Mouse (Mus musculus): ENCODE results near the gene Sall4.
"Not testable (repeated sequence)": the region's sequence is repeated elsewhere in the genome, so short reads cannot be mapped to it uniquely, and the experiment has no call there.

Gene Sall4

DNA sequence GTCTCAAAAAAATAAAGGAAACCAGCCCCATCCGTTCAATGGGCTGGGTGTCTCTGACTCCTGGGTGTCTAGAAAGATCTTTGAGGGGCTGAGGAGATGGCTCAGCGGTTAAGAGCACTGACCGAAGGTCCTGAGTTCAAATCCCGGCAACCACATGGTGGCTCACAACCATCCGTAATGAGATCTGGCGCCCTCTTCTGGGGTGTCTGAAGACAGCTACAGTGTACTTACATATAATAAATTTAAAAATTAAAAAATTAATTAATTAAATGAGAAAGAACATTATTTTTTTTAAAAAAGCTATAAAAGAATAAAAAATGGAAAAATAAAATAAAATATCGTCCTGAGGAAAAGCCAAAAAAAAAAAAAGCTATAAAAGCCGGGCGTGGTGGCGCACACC lies 23.3 kb downstream of the Sall4 start:
- DNase-seq (ENCODE audit: low spot score): not testable (repeated sequence)

DNA sequence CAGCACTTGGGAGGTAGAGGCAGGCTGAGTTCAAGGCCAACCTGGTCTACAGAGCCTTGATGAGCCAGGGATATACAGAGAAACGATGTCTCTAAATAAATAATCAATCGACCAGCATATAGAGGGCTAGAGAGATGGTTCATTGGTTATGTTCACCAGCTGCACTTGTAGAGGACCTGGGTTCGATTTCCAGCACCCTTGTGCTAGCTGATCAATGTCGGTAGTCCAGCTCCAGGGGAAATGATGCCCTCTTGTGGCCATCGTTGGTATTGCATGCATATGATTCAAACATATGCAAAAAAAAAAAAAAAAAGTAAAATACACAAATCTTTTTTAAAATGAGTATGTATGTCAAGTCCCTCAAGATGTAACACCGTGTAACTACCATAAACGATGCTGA lies 25.1 kb downstream of the Sall4 start:
- DNase-seq (ENCODE audit: low spot score): peak; percentile 68

DNA sequence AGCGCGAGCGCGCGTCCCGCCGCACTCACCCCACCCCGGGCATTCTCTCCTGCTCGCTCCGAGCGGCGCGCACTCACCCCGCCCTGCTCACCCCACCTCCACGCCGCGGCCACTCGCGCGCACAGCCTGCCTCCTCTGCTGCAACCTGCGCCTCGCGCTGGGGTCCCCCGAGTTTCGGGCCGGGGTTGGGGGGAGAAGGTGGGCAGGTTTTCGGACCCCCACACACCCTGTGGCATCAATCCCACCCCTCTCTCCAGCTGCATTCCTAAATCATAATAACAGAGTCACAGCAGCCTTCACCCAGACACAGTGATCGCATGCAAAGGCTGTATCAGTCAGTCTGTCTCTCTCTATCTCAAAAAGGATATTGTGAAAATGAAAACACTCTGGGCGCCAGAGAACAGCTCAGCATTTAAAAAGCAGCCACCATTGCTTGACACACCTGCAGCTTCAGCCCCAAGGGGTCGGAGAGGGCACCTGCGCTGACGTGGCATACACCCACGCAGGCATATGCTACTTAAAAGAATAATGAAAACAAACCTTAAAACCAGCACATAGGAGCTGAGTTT lies 25.6 kb downstream of the Sall4 start, which contains the start of gene Atp9a:
Atp9a (minus strand) TSS at position 351 of the 569 bp plus-strand sequence.
- peak; percentile 71 for DNase-seq (ENCODE audit: low spot score)

DNA sequence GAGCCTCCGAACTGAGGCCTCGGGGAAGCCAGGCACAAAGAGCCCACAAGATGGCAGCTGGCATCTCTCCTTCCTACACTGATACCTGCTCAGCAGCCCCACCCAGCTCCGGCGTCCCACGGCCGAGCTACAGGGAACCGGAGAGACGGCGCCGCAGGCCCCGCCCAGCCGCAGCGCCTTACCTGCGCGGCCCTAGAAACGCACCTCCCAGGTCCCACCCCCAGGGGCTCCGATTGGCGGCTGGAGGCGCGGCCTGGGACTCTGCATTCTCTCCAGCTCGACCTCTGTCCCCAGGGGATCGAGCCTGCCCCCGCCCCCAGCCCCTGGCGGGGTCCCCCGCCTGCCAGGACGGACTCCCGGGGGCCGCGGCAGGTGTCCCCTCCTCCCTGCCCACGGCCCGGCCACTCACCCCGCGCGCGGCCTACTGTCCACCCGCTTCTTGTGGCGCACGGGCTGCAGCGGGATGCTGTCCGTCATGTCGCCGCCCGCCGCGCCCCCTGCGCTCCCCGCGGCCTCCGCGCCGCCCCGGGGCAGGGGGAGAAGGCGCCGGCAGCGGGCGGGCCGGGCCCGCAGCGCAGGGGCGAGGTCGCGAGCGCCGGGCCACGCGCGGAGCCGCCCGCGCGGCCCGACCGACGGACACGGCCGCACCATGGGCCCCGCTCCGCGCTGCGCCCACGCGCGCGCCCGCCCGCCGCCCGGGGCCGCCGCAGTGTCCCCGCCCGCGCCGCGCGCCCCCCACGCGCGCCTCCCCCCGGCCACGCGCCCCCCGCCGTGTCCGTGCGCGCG lies 26.3 kb downstream of the Sall4 start:
- peak; percentile 73 for DNase-seq (ENCODE audit: low spot score)

DNA sequence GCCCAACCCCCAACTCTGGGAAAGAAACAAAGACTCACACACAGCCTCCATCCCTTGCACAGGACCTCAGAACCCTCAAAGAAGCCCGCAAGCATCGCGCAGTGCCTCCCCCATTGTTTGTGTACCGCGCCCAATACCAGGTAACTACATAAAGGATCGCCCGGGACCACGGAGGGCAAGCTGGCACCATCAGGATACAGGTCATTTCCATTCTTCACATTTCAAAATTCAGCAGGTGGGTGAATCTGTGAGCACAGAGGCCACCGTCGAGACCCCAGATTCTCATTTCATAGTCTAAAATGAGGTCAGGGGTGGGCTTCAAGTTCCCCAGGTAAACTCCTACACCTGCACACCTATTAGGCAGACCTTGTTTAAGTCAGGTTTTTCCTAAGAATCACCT lies 27.2 kb downstream of the Sall4 start:
- DNase-seq (ENCODE audit: low spot score): no peak

DNA sequence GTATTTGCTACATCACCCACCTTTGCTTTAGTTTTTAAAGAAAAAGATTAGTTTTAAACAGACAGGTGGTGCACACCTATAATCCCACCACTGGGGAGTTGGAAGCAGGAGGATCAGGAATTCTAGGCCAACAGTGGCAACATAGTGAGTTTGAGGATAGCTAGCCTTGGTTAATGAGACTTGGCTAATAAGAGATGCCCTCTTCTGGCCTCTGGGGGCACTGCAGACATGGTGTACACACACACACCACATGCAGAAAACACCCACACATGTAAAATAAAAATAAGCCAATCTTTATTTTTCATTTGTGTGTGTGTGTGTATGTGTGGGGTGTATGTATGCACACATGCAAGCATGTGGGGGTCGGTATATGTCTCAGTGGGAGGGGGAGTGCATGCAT lies 28.9 kb downstream of the Sall4 start:
- no peak for DNase-seq (ENCODE audit: low spot score)

DNA sequence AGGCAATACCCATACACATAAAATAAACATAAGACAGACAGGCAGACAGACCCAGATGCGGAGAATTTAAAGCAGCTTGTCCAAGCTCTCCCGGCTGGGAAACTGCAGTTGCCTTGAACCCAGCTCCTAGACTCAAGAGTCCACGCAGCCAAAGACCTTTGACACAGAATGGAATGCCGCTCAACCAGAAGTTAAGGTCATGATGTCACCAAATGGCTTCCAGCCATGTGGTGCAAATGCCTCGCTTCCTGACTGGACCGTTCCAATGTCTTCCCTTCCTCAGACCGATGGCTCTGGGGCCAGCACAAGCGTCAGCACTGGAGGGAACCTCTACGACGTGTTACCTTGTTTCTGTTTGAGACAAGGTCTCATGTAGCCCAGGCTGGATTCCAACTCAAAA lies 29.9 kb downstream of the Sall4 start:
- DNase-seq (ENCODE audit: low spot score): no peak

DNA sequence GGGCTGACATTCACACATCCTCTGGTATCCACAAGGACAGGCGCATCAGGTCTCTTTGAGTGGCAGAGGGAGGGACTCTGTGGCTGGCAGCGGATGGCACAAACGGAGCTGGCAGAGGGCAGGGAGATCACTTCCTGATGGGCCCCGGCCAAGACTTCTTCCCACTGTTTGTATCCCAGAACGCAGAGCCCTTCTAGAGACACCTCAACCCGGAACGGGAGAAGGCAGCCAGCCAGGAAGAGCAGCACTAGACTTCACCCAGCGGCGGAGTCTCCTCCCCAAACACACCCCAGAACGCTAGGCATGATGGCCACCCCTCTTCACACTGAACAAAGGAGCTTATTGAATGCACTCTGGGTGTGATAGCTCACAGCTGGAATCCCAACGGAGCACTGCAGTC lies 33.7 kb downstream of the Sall4 start:
- DNase-seq (ENCODE audit: low spot score): peak; percentile 44

DNA sequence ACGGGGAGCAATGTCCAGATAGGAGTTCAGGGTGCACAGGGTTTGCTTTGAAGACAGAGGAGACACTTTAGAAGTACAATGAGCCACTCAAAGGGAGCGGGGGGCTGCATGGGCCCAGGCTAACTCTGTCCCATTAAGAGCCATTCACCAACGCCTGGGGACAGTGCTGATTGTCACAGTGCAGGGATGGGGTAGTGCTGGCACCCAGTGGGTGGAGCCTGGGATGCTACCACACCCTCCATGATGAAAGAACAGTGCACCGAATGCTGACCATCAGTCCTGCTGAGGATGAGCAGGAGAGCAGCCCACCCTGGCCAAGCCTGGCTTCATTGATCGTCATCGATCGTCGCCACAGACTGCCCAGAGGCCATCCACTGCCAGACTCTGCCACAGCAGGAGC lies 36.5 kb downstream of the Sall4 start:
- DNase-seq (ENCODE audit: low spot score): peak; percentile 44

DNA sequence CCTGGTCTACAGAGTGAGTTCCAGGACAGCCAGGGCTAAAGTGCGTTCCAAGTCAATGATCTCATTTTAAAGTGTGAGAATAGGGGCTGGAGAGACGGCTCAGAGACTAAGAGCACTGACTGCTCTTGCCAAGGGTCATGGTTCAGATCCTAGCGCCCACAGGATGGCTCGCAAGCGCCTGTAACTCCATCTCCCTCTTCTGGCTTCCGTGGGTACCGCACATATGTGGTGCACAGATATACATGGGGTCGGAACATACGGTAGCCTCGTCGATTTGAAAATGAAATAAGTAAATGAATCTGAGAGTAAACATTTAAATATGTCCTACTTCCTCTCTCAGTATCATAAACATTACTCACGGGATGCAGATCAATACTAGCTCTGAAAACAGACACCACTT lies 38.0 kb downstream of the Sall4 start:
- no peak for DNase-seq (ENCODE audit: low spot score)

DNA sequence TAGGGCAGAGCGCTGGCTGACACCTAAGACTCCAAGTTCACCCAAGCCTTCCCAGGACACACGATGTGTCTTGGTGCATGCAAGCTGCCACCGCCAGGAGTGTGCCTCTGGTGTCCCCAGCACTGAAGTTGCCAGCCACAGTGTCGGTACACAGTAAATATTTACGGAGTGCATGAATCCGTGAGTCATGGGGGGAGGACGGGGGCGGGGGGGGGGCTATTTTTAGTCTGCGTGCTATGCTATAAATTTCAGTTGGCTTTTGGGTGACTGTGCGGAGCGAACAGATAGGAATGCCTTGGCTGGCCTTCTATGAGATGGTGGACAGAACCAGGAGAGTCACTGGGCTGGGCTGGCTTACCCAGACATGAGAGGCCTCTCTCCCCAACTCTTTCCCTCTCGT lies 39.7 kb downstream of the Sall4 start:
- DNase-seq (ENCODE audit: low spot score): no peak

DNA sequence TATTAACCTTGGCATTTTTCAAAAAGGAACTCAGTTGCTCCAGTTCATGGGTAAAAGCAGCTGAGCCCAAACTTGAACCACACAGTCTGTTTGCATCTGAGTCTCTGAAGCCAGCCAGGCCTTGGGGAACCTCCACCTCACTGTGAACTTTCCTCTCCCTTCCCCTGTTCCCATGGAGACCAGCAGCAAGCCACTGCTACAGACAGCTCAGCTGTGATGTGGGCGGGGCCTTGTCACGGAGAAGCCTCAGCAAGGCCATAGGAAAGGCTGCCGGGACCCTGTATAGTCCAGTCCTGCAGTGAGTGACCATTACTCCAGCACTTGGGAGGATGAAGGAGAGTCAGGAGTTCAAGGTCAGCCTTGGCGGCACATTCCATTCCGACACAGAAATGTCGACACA lies 41.7 kb downstream of the Sall4 start:
- DNase-seq (ENCODE audit: low spot score): no peak

DNA sequence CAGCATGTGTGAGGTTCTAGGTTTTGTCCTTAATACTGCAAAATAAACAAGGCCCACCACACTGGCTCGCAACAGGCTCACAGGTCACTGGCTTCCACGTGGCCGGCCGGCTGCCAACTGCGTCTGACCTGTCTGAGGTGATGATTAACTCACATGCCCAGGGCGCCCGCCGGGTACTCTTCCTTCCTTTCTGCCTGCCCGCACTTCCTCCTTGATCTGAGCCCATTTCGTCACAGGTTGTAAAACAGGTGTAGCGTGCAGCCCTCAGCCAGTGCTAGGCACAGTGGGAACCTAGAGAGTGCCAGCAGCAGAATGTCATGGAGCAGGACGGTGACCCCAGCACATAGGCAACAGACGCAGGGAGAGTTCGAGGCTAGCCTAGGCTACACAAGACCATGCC lies 46.4 kb downstream of the Sall4 start:
- DNase-seq (ENCODE audit: low spot score): no peak

DNA sequence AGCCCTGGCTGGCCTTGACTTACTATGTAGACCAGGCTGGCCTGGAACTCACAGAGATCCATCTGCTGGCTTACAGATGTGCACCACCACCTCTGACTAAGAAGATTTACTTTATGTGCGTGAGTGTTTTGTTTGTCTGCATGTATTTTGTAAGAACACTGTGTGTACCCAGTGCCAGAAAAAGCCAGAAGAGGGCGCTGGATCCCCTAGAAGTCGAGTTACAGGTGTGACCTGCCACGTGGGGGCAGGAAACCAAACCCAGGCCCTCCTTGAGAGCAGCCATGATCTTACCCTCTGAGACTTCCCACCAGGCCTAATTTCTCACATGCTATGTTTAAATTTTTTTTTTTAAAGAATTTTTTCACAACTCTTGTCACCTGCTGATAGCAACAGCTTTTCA lies 48.0 kb downstream of the Sall4 start:
- DNase-seq (ENCODE audit: low spot score): no peak

DNA sequence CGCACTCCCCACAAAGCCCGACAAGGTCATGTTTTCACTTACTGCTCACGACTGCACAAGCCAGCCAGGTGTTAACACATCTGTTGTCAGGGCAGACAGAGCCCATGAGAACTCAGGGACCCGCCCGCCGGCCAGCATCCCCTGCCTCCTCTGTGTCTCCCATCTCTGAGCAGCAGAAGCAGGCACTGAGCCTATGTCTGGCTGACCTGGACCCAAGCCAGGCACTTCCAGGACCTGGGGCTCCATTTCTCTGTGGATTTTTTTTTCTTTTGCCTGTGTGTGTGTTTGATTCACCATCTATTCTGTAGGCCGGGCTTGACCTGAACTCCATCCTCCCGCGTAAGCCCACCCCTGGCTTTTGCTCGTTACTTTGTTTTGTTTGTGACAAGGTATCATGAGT lies 49.0 kb downstream of the Sall4 start:
- DNase-seq (ENCODE audit: low spot score): no peak

DNA sequence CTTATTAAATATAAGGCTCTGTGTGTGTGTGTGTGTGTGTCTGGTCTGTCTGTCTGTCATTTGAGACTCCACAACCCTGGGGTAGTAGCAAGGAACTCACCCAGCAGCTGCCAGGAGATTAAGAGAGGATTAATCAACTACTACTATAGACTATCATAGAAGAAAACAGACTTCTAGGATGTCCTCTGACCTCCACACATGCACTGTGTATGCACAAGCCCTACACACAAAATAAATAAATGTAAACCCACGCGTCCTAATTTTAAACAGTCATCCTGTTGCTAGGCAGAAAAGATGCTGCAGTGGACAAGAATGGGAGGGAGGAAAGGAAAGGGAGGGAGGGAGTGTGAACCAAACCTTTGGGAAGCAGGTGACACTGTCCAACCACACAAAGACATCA lies 49.5 kb downstream of the Sall4 start:
- DNase-seq (ENCODE audit: low spot score): no peak

DNA sequence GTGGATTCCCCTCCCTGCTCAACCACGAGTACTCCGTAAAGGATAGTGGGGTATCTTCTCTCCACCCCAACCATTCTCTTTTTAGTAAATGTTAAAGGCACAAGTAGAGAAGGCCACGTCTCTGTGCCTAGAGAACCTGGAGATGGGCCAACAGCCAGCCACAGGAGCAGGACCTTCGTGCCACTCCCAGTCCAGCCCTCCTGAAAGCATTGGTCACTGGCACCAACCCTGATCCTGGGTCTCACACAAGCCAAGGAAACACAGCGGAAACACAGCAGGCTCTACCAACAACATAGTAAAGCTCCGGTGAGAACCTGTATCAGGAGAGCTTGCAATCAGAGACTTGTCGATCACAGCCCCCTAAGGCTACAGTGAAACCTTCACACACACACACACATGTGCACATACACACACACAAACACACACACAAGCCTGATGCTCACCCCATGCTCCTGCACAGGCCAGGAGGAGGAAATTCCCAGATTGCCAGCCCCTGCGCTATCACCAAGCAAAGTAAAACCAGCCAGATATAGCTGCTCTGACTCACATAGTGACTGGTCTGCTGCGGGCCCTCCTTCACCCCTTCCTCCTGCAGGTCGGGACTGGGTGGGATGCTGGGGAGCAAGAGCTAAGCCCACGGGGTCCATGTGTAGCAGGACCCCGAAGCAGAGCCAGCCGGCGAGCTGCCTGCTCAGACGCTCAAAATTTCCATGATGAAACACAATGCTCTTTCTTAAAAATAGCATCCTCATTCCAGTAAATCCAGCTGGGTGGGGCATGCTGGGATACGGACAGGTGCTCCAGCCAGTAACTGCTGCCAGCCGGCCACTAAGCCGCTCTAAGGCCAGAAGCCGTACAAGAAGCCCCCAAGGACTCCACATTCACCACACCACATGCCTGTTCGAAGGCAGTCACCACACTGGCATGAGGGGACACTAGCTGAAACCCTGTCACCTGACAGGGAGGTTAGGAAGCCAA lies 55.3 kb downstream of the Sall4 start:
- DNase-seq (ENCODE audit: low spot score): no peak

DNA sequence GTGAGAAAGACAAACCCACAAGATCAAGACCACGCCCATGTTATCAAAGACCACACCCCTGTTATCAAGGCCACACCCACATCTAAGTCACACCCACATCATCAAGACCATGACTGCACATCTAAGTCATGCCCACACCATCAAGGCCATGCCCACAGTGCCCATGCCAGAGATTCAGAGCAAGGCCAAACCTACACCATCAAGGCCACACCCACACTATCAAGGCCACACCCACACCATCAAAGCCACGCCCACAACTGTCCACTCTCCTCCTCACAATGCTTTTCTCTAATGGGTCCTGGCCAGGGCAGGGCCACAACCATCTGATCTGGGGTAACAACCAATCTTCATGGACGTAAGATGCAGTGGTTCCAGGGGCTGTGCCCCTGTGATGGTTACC lies 56.8 kb downstream of the Sall4 start:
- no peak for DNase-seq (ENCODE audit: low spot score)

DNA sequence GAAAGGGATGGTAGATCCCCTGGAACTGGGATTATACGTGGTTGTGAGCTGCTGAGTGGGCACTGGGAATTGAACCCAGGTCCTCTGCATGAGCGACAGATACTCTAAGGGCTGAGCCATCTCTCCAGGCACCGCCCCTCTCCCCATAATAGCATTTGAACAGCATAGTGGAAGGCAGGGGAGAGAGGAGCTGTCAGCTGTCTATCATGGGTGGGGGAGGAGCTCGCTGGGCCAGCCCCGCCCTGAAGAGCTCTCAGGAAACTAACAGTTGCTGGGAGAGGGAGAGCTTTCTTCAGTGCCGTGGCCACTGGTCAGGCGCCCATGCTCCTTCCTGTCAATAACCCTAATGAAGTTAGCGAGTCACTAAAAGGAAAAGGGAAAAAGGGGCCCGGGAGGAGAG lies 60.0 kb downstream of the Sall4 start:
- no peak for DNase-seq (ENCODE audit: low spot score)

DNA sequence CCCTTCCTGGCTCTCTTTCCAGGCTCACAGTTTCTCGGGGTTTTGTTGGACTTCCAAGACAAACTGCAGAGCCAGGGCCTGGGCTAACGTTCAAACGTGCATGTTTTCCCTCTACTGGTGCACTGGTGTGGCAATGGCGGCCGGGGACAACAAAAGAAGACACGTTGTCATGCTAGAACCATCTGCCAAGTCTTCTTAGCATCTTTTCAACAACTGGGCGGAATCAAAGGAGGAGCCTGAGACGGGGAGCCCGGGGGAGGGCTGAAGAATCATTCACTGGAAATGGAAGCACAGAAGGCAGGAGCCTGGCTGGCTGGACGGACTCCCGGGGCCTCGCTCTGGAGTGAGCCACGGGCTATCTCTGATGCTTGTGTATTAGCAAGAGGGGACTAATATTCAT lies 65.5 kb downstream of the Sall4 start:
- peak; percentile 44 for DNase-seq (ENCODE audit: low spot score)
